Mouse (Mus musculus): ENCODE results near the gene Tubg2.

Tubg2 gene

DNA sequence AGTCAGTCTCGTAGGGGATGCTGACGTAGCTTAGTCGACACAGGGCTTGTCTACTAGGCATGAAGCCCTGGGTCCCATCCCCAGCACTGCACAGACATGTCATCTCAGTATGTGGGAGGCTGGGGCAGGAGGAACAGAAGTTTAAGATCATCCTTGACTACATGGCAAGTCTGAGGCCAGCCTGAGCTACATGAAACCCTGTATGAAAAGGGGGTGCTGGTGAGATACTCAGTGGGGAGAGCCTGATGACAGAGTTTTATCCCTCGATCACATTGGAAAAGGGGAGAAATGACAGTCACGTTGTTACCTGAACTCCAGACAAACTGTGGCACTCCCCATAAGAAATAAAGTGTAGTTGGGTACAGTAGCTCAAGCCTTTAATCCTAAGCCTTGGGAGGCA, 31.8 kb downstream of the Tubg2 start:
- Histone ChIP-seq H3K36me3 (ENCODE audit: control insufficient read depth, insufficient read depth, low read length, poor library complexity, severe bottlenecking) (peaks cover 1% of the 10 kb centered on the region; the same call in 1 of the 2 replicates), H3K27me3 (ENCODE audit: control insufficient read depth, insufficient read depth, low read length, poor library complexity, severe bottlenecking) (no peaks in the 10 kb centered on the region)
- DNase-seq (ENCODE audit: low read depth, low spot score) = no peak

DNA sequence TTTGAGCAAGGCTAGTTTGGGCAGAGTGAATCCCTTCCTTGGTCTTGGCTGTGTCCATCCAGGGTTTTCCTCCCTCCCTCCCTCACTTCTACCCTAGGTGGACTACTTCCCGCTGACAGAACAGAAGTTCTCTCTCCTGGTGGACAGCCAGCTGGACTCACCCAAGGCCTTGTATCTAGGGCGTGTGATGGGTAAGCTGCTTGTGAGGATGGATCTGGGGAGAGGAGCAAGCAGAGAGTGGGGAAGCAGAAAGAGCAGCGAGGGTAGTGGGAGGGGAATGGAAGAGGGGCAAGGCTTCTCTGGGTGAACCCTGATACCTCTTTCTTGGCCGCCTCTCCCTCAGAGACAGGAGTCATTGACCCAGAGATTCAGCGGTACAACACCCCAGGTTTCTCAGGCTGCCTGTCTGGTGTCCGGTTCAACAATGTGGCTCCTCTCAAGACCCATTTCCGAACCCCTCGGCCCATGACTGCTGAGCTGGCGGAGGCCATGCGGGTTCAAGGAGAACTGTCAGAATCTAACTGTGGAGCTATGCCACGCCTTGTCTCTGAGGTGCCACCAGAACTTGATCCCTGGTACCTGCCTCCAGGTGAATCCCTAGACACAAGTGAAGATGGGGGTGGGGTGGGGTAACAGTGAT, 32.6 kb downstream of the Tubg2 start:
- no peak for DNase-seq (ENCODE audit: low read depth, low spot score)
- Histone ChIP-seq H3K27me3 (ENCODE audit: control insufficient read depth, insufficient read depth, low read length, poor library complexity, severe bottlenecking) (no peaks in the 10 kb centered on the region), H3K36me3 (ENCODE audit: control insufficient read depth, insufficient read depth, low read length, poor library complexity, severe bottlenecking) (peaks cover 1% of the 10 kb centered on the region)

DNA sequence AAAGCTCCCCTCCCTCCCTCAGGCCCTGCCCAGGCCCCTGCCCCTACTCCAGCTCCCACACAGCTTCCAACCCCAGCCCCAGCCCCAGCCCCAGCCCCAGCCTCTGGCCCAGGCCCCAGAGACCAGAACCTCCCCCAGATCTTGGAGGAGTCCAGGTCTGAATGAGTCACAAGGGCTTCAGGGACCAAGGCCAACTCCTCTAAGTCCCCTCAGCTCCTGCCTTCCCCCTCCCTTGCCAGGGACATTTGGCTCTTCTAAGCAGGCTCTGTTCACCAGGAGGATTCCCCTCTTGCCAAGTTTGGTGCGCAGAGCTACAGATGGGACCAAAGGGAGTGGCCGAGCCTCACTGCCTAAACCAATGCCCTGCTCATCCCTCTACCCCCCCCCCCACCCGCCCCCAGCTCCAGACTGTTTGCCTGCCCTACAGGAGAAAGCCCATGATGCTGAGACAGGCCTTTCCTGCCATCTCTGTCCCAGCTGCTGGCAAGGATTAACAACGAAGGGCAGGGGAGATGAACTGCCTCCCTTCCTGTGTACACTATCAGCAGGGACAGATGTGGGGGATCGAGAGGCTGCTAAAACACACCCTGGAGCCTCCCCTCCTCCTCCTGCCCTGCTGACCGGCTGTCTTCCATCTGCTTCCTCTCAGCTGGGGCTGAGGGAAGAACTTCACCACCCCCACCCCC, 33.9 kb downstream of the Tubg2 start:
- DNase-seq (ENCODE audit: low read depth, low spot score) = no peak
- Histone ChIP-seq H3K27me3 (ENCODE audit: control insufficient read depth, insufficient read depth, low read length, poor library complexity, severe bottlenecking) (no peaks in the 10 kb centered on the region), H3K36me3 (ENCODE audit: control insufficient read depth, insufficient read depth, low read length, poor library complexity, severe bottlenecking) (peaks cover 1% of the 10 kb centered on the region)

DNA sequence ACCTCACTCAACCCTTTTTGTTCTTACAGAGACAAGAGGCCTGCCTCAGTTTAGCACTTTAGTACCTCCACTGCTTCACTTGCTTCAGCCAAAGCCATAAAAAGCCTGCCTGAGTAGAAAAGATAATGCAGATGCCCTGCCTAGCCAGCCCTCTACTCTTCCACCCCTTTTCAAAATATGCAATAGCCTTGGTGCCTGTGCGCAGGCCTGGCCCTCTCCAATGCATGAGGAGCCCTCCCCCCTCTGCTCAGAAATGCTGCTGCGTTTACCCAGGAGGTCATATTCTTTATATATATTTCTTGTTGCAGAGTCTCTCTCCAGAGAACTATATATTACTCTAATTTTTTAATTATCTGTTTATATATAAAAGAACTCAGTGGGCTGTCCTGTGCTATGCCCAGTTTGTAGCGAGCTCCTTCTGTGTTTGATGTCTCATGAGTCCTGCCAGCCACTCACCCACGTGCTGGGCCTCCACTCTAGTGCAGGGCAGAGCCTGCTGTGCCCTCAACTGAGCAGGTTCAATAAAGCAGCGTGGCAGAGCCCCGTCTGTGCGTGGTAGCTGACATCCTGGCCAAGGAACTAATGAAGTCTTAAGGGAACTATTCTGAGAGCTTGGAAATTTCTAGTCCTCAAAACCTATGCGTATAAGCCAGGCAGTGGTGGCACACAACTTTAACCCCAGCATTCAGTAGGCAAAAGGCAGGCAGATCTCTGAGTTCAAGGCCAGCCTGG, 34.6 kb downstream of the Tubg2 start:
- Histone ChIP-seq H3K27me3 (ENCODE audit: control insufficient read depth, insufficient read depth, low read length, poor library complexity, severe bottlenecking) (no peaks in the 10 kb centered on the region), H3K36me3 (ENCODE audit: control insufficient read depth, insufficient read depth, low read length, poor library complexity, severe bottlenecking) (peaks cover 1% of the 10 kb centered on the region)
- no peak for DNase-seq (ENCODE audit: low read depth, low spot score)

DNA sequence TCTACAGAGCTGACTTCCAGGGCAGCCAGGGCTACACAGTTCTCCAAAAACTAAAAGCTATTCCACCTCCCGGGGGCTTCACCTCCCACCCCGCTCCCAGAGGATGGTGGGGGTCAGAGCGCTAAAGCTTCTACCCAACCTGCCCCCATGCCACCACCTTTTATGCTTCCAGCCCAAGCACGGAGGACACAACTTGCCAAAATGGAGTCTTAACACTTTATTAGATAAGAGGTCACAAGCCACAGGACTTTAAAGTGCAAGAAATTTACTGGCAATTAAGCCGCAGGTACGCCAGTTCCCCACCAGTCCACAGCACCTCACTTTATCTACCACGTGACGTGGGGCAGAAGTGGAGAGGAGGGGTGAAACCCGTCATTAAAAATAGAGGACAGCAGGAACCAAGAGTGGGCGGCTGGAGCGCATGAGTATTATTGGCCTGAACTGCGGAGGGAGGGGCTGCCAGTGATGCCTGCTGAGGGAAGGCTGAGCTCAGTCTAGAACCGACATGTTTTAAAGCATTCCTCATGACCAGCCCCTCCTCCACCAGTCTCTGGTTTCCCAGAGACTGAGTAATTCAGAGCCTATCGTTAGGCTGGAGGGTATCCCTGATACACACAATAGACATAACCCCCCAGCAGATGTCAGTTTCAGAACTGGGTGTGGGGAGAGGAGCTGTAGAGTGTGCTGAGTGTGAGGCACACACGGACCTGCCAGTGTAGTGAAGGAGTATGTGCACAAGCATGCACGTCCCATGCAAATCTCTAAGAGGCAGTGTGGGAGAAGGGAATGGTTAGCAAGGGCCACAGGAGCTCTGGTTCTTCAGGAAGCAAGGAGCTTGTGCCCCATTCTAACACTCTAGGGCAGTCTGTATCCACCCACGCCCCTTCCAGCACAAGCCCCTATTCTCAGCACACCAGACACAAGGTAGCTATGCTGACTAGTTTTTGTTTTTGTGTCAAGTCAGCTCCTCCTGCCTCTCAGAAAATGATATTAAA, 35.5 kb downstream of the Tubg2 start:
- Histone ChIP-seq H3K36me3 (ENCODE audit: control insufficient read depth, insufficient read depth, low read length, poor library complexity, severe bottlenecking) (peaks cover 1% of the 10 kb centered on the region), H3K27me3 (ENCODE audit: control insufficient read depth, insufficient read depth, low read length, poor library complexity, severe bottlenecking) (no peaks in the 10 kb centered on the region)
- no peak for DNase-seq (ENCODE audit: low read depth, low spot score)

DNA sequence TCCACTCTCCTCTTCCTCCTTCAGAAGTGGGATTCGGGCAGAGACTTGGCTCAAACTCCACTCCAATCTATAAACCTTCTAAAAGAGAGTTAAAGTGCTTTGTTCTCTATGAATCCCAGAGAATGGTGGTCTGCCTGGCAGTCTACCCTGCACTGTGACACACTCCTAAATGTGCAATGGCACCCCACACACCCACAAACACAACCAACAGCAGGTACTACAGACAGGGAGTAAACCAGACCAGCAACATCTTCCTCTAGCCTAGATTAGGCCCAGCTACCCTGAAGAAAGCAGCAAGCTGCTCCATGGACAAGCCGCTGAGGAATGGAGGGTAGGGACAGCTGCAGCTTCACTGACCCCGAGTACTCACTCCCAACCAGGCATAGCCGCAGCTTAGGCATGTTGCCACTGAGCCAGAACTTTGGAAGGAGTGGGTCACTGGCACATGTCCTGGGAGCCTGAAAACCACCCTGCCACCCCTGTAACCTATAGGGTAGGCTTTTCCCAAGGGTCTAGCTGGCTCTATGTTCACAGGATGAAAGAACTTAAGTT, 36.3 kb downstream of the Tubg2 start:
- no peaks in the 10 kb centered on the region for H3K27me3 ChIP-seq (ENCODE audit: control insufficient read depth, insufficient read depth, low read length, poor library complexity, severe bottlenecking)
- peaks cover 5% of the 10 kb centered on the region for H3K36me3 ChIP-seq (ENCODE audit: control insufficient read depth, insufficient read depth, low read length, poor library complexity, severe bottlenecking)
- DNase-seq (ENCODE audit: low read depth, low spot score) = no peak

DNA sequence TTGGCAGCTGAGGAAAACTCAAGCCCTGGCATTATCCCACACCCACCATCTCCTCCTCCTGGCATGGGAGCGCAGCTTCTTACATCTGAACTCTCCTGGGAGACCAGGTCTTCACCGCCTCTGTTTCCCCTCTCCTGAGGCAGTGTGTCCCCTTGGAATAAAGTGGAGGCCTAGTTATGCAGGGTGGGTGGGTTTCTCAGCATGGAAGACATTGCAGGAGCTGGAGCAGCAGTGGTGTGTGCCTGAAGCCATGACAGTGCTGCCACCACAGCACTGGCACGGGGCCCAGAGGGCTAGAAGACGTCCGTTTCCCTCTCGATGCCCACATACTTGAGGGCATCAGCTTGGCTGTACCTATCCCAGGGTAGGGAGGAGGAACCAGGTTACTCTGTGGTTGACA, 36.9 kb downstream of the Tubg2 start:
- Histone ChIP-seq H3K36me3 (ENCODE audit: control insufficient read depth, insufficient read depth, low read length, poor library complexity, severe bottlenecking) (peaks cover 6% of the 10 kb centered on the region), H3K27me3 (ENCODE audit: control insufficient read depth, insufficient read depth, low read length, poor library complexity, severe bottlenecking) (no peaks in the 10 kb centered on the region)
- no peak for DNase-seq (ENCODE audit: low read depth, low spot score)

DNA sequence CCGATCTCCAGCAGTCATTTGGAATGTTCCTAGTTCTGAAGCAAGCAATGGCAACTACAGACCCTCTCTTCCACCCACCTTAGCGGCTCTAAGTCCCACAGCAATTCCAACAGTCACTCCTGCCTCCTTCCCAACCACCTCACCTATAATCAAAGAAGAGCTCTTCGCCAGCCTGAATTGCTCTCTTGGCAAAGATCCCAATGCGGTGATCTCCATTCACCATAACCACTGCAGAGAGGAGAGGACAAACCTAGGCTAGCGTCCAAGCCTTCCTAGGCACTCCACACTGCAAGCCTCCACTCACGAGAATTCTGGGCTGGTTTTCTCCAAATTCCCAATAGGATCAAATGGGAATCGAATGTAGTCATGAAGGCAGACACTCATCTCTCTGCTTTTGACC, 37.4 kb downstream of the Tubg2 start:
- Histone ChIP-seq H3K36me3 (ENCODE audit: control insufficient read depth, insufficient read depth, low read length, poor library complexity, severe bottlenecking) (peaks cover 7% of the 10 kb centered on the region), H3K27me3 (ENCODE audit: control insufficient read depth, insufficient read depth, low read length, poor library complexity, severe bottlenecking) (no peaks in the 10 kb centered on the region)
- DNase-seq (ENCODE audit: low read depth, low spot score) = no peak

DNA sequence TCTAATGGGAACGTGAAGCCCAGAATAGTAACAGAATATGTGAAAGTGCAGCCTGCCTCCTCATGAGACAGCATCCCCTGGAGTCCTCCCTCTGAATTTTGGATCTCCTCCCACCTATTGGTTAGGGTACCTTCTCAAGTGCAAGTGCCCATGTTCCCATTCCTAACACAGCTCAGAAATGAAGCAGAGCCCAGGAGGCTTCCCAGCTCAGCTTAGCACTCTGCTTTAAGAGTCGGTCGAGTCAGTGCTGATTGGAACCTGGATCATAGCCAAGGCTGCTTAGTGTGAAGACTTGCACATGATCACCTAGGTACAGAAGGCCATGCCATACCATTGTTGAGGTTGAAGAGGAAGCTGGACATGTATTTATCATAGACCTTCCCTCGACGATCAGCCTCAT, 38.4 kb downstream of the Tubg2 start:
- Histone ChIP-seq H3K27me3 (ENCODE audit: control insufficient read depth, insufficient read depth, low read length, poor library complexity, severe bottlenecking) (no peaks in the 10 kb centered on the region), H3K36me3 (ENCODE audit: control insufficient read depth, insufficient read depth, low read length, poor library complexity, severe bottlenecking) (peaks cover 10% of the 10 kb centered on the region)
- no peak for DNase-seq (ENCODE audit: low read depth, low spot score)

DNA sequence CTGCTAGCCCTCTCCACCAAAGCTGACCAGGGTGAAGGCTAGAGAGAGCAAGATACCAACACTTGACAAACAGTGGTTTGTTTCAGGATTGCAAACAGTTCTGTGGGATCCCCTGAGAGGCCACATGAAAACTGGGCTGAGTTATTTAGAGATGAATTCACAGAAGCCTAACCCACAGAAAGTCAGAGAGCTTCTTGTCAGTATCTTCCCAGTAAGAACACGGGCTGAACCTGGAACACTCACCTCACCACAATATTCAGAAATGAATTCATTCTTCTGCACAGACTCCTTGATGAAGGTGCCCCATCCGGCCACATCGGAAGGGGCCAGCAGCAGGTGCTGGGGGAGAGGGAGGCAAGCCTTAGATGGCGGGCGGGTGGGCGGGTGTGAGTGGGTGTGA, 38.9 kb downstream of the Tubg2 start:
- no peak for DNase-seq (ENCODE audit: low read depth, low spot score)
- Histone ChIP-seq H3K27me3 (ENCODE audit: control insufficient read depth, insufficient read depth, low read length, poor library complexity, severe bottlenecking) (no peaks in the 10 kb centered on the region), H3K36me3 (ENCODE audit: control insufficient read depth, insufficient read depth, low read length, poor library complexity, severe bottlenecking) (peaks cover 14% of the 10 kb centered on the region)

DNA sequence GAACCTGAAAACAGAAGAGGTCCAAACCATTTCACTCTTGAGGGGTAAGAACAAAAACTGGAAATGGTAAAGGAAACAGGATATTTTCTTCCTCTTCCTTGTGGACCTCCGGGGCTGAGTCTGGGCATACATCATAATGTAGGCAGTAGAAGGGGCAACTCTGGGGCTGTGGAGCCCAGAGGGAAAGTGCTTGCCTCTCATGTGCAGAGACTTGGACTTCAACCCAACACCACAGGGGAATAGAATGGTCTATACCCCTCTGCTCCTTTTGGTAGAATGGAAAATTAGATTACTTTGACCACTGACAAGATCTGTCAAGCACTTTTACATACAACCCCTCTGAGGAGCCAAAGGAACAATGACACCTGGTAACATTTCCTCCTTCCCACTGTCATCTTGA, 39.4 kb downstream of the Tubg2 start:
- H3K36me3 ChIP-seq (ENCODE audit: control insufficient read depth, insufficient read depth, low read length, poor library complexity, severe bottlenecking) = peaks cover 14% of the 10 kb centered on the region
- no peak for DNase-seq (ENCODE audit: low read depth, low spot score)
- H3K27me3 ChIP-seq (ENCODE audit: control insufficient read depth, insufficient read depth, low read length, poor library complexity, severe bottlenecking) = no peaks in the 10 kb centered on the region

DNA sequence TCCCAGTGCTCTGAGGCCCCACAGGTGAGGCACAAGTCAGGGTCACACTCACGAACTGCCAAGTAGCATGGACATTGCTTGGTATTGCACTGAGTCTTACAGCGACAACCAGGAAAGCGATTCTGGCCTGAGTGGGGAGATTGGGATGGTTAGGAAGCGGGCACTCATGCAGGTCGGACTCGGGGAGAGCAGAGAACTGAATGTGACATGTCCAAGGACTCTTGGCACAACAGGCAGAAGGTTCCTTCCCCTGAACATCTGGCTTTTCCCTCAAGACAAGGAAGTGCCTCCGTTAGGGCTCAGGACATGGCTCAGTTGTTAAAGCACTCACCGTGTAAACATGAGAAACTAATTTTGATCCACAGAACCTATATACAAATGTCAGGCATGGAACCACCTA, 39.9 kb downstream of the Tubg2 start:
- Histone ChIP-seq H3K36me3 (ENCODE audit: control insufficient read depth, insufficient read depth, low read length, poor library complexity, severe bottlenecking) (peaks cover 14% of the 10 kb centered on the region), H3K27me3 (ENCODE audit: control insufficient read depth, insufficient read depth, low read length, poor library complexity, severe bottlenecking) (no peaks in the 10 kb centered on the region)
- no peak for DNase-seq (ENCODE audit: low read depth, low spot score)

DNA sequence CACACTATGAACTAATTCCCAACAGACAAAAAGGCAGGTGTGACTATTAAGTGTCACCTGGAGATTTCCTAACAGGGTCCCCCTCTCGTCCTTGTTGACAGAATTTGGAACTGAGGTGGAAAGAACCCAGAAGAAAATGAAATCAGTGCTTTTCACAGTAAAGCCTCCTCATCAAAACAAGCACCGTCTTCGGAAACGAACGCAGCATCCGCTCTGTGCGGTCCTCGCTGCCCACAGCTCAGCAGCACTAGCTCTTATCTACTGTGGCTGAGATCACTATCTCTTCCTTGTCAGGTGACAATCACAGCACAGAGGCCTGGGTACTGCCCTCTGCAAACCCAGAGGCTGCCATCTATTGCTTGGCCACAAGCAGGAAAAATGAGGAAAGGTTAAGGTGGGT, 40.5 kb downstream of the Tubg2 start:
- Histone ChIP-seq H3K36me3 (ENCODE audit: control insufficient read depth, insufficient read depth, low read length, poor library complexity, severe bottlenecking) (peaks cover 14% of the 10 kb centered on the region), H3K27me3 (ENCODE audit: control insufficient read depth, insufficient read depth, low read length, poor library complexity, severe bottlenecking) (no peaks in the 10 kb centered on the region)
- DNase-seq (ENCODE audit: low read depth, low spot score) = no peak

DNA sequence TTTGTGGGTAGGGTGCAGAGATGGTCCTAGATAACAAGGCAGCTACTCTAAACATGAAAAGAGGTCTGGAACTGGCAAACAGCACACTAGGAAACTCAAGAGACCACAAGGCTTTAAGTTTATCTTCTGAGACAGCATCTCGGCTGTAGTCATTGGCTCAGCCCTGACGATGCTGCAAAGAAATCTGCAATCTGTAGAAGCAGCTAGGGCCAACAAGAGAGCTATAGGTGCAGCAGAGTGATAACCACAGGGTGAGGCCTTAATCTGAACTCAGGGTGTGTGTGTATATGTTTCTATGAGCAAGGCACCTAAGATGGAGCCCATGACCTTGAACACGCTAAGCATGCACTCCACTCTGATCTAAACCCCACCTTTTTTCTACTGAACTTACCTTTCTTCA, 43.8 kb downstream of the Tubg2 start:
- no peaks in the 10 kb centered on the region for H3K27me3 ChIP-seq (ENCODE audit: control insufficient read depth, insufficient read depth, low read length, poor library complexity, severe bottlenecking)
- H3K36me3 ChIP-seq (ENCODE audit: control insufficient read depth, insufficient read depth, low read length, poor library complexity, severe bottlenecking) = peaks cover 21% of the 10 kb centered on the region
- no peak for DNase-seq (ENCODE audit: low read depth, low spot score)
